Mouse (Mus musculus) retina, postnatal 1 day (tissue): ENCODE results near the gene Zc3h8.

Source experiments
- DNase-seq: peaks from one replicate; pipeline ENCODE4 v3.0.0-alpha.2; 2012

Zc3h8 gene

GRCm38 (mm10) chr2:128890661-128891335 lies 53.1 kb downstream of the Zc3h8 start:
- no peak for DNase-seq

- no peak for DNase-seq
Observed at GRCm38 (mm10) chr2:128887866-128888550, 55.9 kb downstream of the Zc3h8 start.

- DNase-seq = no peak
Observed at GRCm38 (mm10) chr2:128885225-128885811, 58.6 kb downstream of the Zc3h8 start.

GRCm38 (mm10) chr2:128881236-128881635 lies 62.6 kb downstream of the Zc3h8 start:
- DNase-seq = peak; percentile 22
